Mouse (Mus musculus): ENCODE data around the gene Tlr2.

DNA sequence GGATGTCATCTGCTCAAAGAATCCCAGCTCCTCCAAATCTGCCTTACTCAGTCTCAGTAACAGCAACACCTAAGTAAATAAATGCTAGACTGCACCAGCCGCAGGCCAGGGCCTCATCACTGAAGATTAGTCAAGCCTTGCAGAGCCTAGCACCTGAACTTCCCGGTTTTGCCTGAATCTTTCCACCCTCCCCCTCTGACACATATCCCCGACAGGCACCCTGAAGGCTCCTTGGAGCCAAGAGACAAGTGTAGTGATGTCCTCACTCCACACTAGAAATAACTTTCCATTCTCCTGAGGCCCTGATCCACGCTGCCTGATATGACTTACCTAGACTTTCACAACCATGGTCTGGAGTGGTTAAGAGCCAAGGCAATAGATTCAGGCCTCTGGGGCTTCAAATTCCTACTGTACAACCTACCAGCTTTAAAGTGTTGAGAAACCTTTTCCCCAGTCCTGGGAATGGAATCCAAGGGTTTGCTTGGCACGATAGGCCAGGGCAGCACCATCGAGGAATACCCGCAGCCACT, 53.7 kb downstream of the Tlr2 start:
- TF ChIP-seq CTCF (IDR thresholded peaks at IDR 0.05; ENCODE audit: borderline replicate concordance, extremely low read depth, insufficient read depth, insufficient read length): no peak
- no peak for TF ChIP-seq POLR2A (IDR thresholded peaks at IDR 0.05; ENCODE audit: borderline replicate concordance, extremely low read depth, insufficient read depth, insufficient read length, poor library complexity, severe bottlenecking)

All from brain, embryonic 14.5 days (tissue).